ENCODE assay signal across 11 mouse cellular contexts in genomic region chr16:72699238-72700006, GRCm38 (mm10).
DNase-seq lines count a peak whose midpoint lies in the region; ATAC-seq and TF ChIP-seq lines count a peak whose summit lies in the region.
"Had no signal": no experiment of that assay in that cellular context is flagged by ENCODE, and none has a peak within 500 bp of the region (broad histone marks: within the 10 kb centered on the region; RNA-seq: fewer than 3 reads in every experiment).

No protein-coding gene starts in this region.

- H3K27me3 ChIP-seq in E14TG2a.4 (ENCODE audit: insufficient read depth, low read length): no peaks in the 10 kb centered on the region
- peaks cover 12% of the 10 kb centered on the region for H3K27me3 ChIP-seq in forebrain, embryonic 14.5 days (replicated peaks; ENCODE audit: control insufficient read depth, insufficient read depth, low read length)
- peaks cover 56% of the 10 kb centered on the region for H3K27me3 ChIP-seq in midbrain, embryonic 10.5 days (ENCODE audit: low read depth, poor library complexity, severe bottlenecking)

- H3K4me1 ChIP-seq in E14TG2a.4 (replicated peaks; ENCODE audit: low read depth, low read length): peaks cover 81% of the 10 kb centered on the region
- H3K4me1 ChIP-seq in forebrain, embryonic 14.5 days (ENCODE audit: control insufficient read depth, insufficient read depth, low read length): peaks cover 17% of the 10 kb centered on the region
- H3K4me1 ChIP-seq in midbrain, embryonic 10.5 days: peaks cover 56% of the 10 kb centered on the region

- DNase-seq in embryo, embryonic 10.5 days (ENCODE audit: low spot score): peak; percentile 36
- DNase-seq in embryo, embryonic 9.5 days (ENCODE audit: extremely low spot score): no peak
- DNase-seq in forebrain, embryonic 14.5 days (ENCODE audit: low spot score): peak; percentile 96
- no peak for DNase-seq in midbrain, embryonic 10.5 days (ENCODE audit: low spot score)
- no peak for DNase-seq in lung, postnatal 4 days
- no peak for DNase-seq in kidney, adult 18-20 months
- DNase-seq in urinary bladder, adult 2 months (ENCODE audit: low spot score): no peak
- DNase-seq: cerebellum, postnatal 36 days; lung, postnatal 14 days had no signal

- H3K9me3 ChIP-seq in E14TG2a.4 (ENCODE audit: low read length): no peaks in the 10 kb centered on the region
- H3K9me3 ChIP-seq in forebrain, embryonic 14.5 days (replicated peaks; ENCODE audit: control insufficient read depth, low read length): no peaks in the 10 kb centered on the region
- H3K9me3 ChIP-seq in midbrain, embryonic 10.5 days (replicated peaks): no peaks in the 10 kb centered on the region

- TF ChIP-seq CTCF in E14TG2a.4 (conservative IDR thresholded peaks at IDR 0.05; ENCODE audit: low read length): no peak

- WGBS in forebrain, embryonic 14.5 days: 6% methylated on average over 12 of the region's 12 CpGs
- 24% methylated on average over 12 of the region's 12 CpGs for WGBS in midbrain, embryonic 10.5 days

- H3K36me3 ChIP-seq in E14TG2a.4 (ENCODE audit: insufficient read depth, low read length): no peaks in the 10 kb centered on the region
- H3K36me3 ChIP-seq in forebrain, embryonic 14.5 days (ENCODE audit: control insufficient read depth, insufficient read depth, low read length): no peaks in the 10 kb centered on the region
- no peaks in the 10 kb centered on the region for H3K36me3 ChIP-seq in midbrain, embryonic 10.5 days

- peak overlapping the region; percentile 10; the same call in 1 of the 2 replicates for H3K27ac ChIP-seq in forebrain, embryonic 14.5 days (ENCODE audit: low read depth, low read length)
- H3K27ac ChIP-seq in midbrain, embryonic 10.5 days (replicated peaks): peak overlapping the region; percentile 39
- H3K27ac ChIP-seq: kidney, postnatal 0 days had no signal

- H3K4me3 ChIP-seq in E14TG2a.4 (replicated peaks; ENCODE audit: low read length): peak overlapping the region; percentile 71
- H3K4me3 ChIP-seq in forebrain, embryonic 14.5 days (ENCODE audit: low read depth, low read length): no peak overlapping the region
- 0 out of 2 replicates have a peak overlapping the region, but pooled peaks have one; percentile 4 for H3K4me3 ChIP-seq in midbrain, embryonic 10.5 days

- H3K9ac ChIP-seq in forebrain, embryonic 14.5 days (ENCODE audit: low read length): no peak overlapping the region

- peak; percentile 93 for ATAC-seq in forebrain, embryonic 14.5 days

- peak overlapping the region; percentile 18; the same call in 1 of the 2 replicates for H3K4me2 ChIP-seq in forebrain, embryonic 14.5 days (ENCODE audit: low read length)

Comparison
In these comparisons a context has a peak if more than half of its experiments do, and no peak if none do; other contexts are left out.
1. DNase-seq: peak in embryo, embryonic 10.5 days (single experiment) and forebrain, embryonic 14.5 days (single experiment); none in embryo, embryonic 9.5 days (single experiment), midbrain, embryonic 10.5 days (single experiment), lung, postnatal 4 days (0 of 2), kidney, adult 18-20 months (single experiment) and urinary bladder, adult 2 months (single experiment).